Mouse (Mus musculus) heart, embryonic 13.5 days (tissue): ENCODE measurements at regions not wholly inside any gene's neighbourhood (a gene's known extent, or its start where the extent isn't known, plus 50 kb on each side); places are given as distances from the start of the nearest gene placed in this dataset.

Experiments
- ATAC-seq: fragments of 200-750 bp; cut with Nextera tagmentation; 2 replicates; pipeline ENCODE4 v1.8.0; 2017; ENCODE audit warnings: moderate TSS enrichment; ENCODE audit not compliant: insufficient number of reproducible peaks, low FRiP score, low TSS enrichment; ENCODE audit errors: extremely low read depth
- H3K27ac ChIP-seq: fragments of 300-500 bp; sonication (generic); replicated peaks from 2 replicates; pipeline ENCODE4 v1.5.1; 2015; ENCODE audit warnings: moderate library complexity, mild to moderate bottlenecking, inconsistent platforms
- H3K27me3 ChIP-seq: fragments of 300-500 bp; sonication (generic); replicated peaks from 2 replicates; pipeline ENCODE4 v1.6.1; 2015; ENCODE audit warnings: mild to moderate bottlenecking, inconsistent platforms
- H3K36me3 ChIP-seq: fragments of 300-500 bp; sonication (generic); 2 replicates; pipeline ENCODE4 v1.6.1; 2015; ENCODE audit warnings: mild to moderate bottlenecking, inconsistent platforms
- H3K4me1 ChIP-seq: fragments of 300-500 bp; sonication (generic); 2 replicates; pipeline ENCODE4 v1.6.1; 2015; ENCODE audit warnings: inconsistent platforms
- H3K4me2 ChIP-seq: fragments of 300-500 bp; sonication (generic); 2 replicates; pipeline ENCODE4 v1.6.1; 2015; ENCODE audit warnings: inconsistent platforms, mild to moderate bottlenecking, moderate library complexity
- H3K4me3 ChIP-seq: fragments of 300-500 bp; sonication (generic); 2 replicates; pipeline ENCODE4 v1.5.1; 2015; ENCODE audit warnings: moderate library complexity, mild to moderate bottlenecking, inconsistent platforms
- H3K9ac ChIP-seq: fragments of 300-500 bp; sonication (generic); 2 replicates; pipeline ENCODE4 v1.6.1; 2015; ENCODE audit warnings: inconsistent platforms, mild to moderate bottlenecking, moderate library complexity
- H3K9me3 ChIP-seq: fragments of 300-500 bp; sonication (generic); 2 replicates; pipeline ENCODE4 v1.6.1; 2016; ENCODE audit warnings: inconsistent platforms
- WGBS: fragments of 180-500 bp; shearing (Covaris S2); methylation state at CpG from one replicate; pipeline ENCODE4 v1.1.7; 2015; ENCODE audit warnings: mixed read lengths; 5-methylcytosine and 5-hydroxymethylcytosine counted together

DNA sequence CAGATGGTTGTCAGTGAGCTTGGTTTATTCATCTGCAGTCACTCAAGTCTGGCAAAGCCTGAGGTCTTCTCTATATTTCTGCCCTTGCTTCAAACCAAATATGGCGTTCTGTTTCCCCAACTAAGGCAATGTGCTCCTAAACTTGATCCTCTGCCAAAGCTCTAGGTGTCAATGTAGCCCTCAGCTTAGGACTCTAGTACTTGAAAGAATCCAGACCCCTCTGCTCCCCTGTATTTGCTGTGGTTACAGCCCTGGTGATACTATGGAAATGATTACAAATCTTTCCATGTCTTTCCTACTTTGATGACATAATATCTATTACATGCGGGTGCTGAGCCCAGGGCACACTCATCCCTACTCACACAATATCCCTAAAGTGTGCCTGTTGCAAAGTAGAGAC, 672.9 kb upstream of the Tbl1xr1 start:
- peak overlapping the region; percentile 71 for H3K27ac ChIP-seq
- H3K27me3 ChIP-seq: no peaks in the 10 kb centered on the region
- H3K36me3 ChIP-seq: no peaks in the 10 kb centered on the region
- H3K9ac ChIP-seq: no peak overlapping the region
- peak; percentile 42; the same call in 1 of the 2 replicates for ATAC-seq
- no peaks in the 10 kb centered on the region for H3K9me3 ChIP-seq
- H3K4me3 ChIP-seq: no peak overlapping the region
- H3K4me1 ChIP-seq: peaks cover 39% of the 10 kb centered on the region
- no peak overlapping the region for H3K4me2 ChIP-seq
- 30% methylated on average over 2 of the region's 2 CpGs for WGBS

DNA sequence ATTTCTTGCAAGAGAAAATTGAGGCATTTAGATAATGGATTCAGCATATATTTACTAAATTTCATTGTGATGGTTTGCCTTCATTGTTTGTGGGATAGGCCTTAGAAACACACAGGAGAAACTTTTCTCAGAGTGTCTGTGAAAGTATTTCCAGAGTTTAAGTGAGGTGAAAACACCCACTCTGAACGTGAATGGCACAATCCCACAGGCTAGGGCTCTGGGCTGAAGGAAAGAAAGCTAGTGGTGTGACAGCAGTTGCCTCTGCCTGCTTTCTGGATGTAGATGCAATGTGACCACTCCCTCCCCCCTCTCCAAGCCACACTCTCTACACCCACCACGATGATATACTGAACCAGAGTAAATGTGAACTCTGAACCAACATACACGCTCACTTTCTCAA, 672.4 kb upstream of the Tbl1xr1 start:
- Histone ChIP-seq H3K4me2 (no peak overlapping the region), H3K9ac (no peak overlapping the region), H3K9me3 (no peaks in the 10 kb centered on the region), H3K27ac (peak overlapping the region; percentile 51), H3K36me3 (no peaks in the 10 kb centered on the region), H3K4me1 (peaks cover 39% of the 10 kb centered on the region), H3K27me3 (no peaks in the 10 kb centered on the region), H3K4me3 (no peak overlapping the region)
- no peak for ATAC-seq
- WGBS: 55% methylated on average over 3 of the region's 3 CpGs

DNA sequence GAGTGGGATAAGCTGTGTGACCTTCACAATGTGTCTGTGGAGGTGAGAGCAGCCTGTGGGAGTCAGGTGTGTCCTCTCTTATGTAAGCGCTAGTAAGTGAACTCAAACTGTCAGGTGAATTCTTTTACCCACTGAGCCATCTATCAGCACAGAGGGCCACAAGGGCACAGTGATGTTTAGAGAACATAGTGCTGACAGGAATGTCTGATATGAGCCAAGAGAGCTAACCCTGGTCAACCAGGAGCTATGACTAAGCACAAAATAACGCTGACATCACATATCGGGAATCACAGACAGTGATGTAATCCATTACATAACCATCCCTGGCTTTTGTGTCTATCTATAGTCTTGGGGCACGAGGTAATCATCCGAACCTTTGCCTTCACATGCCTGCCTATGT, 669.4 kb upstream of the Tbl1xr1 start:
- Histone ChIP-seq H3K4me3 (no peak overlapping the region), H3K4me1 (peaks cover 36% of the 10 kb centered on the region), H3K9me3 (no peaks in the 10 kb centered on the region), H3K4me2 (no peak overlapping the region), H3K27ac (no peak overlapping the region), H3K27me3 (no peaks in the 10 kb centered on the region), H3K36me3 (no peaks in the 10 kb centered on the region), H3K9ac (no peak overlapping the region)
- ATAC-seq: peak; percentile 41; the same call in 1 of the 2 replicates
- WGBS: 32% methylated on average over 5 of the region's 5 CpGs

DNA sequence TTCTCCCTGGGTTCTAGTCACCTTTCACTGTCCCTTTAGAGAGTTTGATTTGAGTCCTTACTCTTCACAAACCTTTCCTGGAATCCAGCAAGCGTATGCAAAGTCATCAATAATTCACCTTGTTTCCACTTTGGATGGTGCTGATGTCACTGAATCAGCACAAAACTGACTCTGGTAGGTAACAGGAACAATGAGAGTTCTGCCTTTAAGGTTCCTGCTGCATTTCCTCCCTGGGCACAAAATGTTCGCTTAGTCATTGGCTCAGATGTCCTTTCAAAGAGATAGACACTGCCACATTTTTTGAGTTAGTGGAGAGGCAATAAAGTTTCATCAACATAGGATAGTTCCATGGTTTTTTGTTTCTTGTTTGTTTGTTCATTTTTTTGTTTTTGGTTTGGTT, 664.4 kb upstream of the Tbl1xr1 start:
- Histone ChIP-seq H3K4me1 (peaks cover 7% of the 10 kb centered on the region; the same call in 1 of the 2 replicates), H3K4me3 (no peak overlapping the region), H3K27ac (no peak overlapping the region), H3K9me3 (no peaks in the 10 kb centered on the region), H3K36me3 (no peaks in the 10 kb centered on the region), H3K27me3 (no peaks in the 10 kb centered on the region), H3K4me2 (no peak overlapping the region), H3K9ac (no peak overlapping the region)
- 84% methylated on average over 2 of the region's 2 CpGs for WGBS
- ATAC-seq: no peak

DNA sequence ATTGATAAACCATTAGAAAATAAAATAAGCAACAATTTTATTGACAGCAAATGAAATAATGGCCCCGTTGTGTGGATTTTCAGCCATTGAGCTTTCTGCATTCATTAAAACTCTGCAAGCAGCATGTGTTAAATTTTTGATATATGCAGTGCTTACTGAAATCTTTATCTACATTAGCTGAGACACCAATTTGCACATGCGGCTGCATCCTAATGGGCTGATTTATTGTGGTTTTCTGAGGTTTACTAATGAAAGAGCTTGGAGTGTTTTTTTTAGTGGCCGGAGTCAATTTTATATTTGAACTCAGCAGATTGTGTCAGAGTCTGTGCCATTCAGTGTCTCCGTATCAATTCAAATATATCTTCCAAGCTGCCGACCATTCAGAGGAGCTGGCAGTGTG, 653.3 kb upstream of the Tbl1xr1 start:
- H3K27me3 ChIP-seq: no peaks in the 10 kb centered on the region
- no peak overlapping the region for H3K9ac ChIP-seq
- H3K4me1 ChIP-seq: peaks cover 27% of the 10 kb centered on the region
- no peaks in the 10 kb centered on the region for H3K36me3 ChIP-seq
- ATAC-seq: no peak
- H3K9me3 ChIP-seq: no peaks in the 10 kb centered on the region
- no peak overlapping the region for H3K4me3 ChIP-seq
- WGBS: 77% methylated on average over 5 of the region's 5 CpGs
- H3K4me2 ChIP-seq: no peak overlapping the region
- H3K27ac ChIP-seq: no peak overlapping the region

DNA sequence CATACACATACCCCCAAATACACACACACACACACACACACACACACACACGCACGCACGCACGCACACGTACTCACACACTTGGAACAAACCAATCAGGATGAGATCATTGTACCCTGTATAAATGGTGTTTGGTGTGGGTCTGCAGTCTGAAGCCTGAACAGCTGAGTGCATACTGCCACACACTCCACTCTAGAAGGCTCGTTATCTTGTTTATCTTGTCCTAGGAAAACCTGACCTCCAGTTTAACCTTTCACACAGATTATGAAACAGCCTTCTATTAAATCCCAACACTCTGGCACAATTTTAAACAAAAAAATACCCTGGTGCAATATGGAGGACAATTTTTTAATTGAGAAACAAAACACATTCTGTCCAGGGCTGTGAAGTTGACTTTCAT, 649.9 kb upstream of the Tbl1xr1 start:
- Histone ChIP-seq H3K4me2 (no peak overlapping the region), H3K4me3 (no peak overlapping the region), H3K27ac (no peak overlapping the region), H3K4me1 (peaks cover 21% of the 10 kb centered on the region), H3K9ac (no peak overlapping the region), H3K36me3 (no peaks in the 10 kb centered on the region), H3K9me3 (no peaks in the 10 kb centered on the region), H3K27me3 (no peaks in the 10 kb centered on the region)
- 67% methylated on average over 6 of the region's 6 CpGs for whole genome bisulfite sequencing
- ATAC-seq: no peak

DNA sequence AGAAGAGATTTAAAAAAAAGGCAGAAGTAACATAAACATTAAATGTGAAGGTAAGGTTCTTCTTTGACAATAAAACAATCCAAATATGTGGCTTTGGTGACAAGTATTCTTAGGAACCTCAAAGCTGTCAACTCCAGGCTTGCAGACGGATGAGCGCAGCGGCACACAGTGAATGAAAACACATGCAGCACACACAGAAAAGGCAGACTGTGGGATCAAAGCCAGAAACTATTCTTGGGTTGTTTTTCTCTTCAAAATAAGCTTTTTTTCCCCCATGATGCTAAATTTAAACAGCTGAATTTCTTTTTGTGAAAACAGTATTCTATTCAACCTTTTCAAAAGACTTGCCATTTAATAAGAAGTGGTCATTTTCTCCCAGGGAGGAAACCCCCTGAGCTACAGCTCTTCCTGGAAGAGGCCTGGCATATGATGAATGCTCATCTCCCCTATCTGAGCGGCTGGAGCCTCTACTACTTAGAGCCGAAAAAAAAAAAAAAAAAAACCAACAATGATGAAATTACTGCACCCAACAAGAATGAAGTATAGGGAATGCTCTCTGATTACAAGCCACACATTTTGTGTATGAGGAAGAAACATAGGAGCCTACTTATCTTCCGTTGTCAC, 648.9 kb upstream of the Tbl1xr1 start:
- H3K27ac ChIP-seq: peak overlapping the region; percentile 48; the same call in 1 of the 2 replicates
- H3K4me2 ChIP-seq: no peak overlapping the region
- ATAC-seq: no peak
- H3K9me3 ChIP-seq: no peaks in the 10 kb centered on the region
- 40% methylated on average over 6 of the region's 6 CpGs for WGBS
- H3K27me3 ChIP-seq: no peaks in the 10 kb centered on the region
- H3K36me3 ChIP-seq: no peaks in the 10 kb centered on the region
- H3K4me3 ChIP-seq: no peak overlapping the region
- H3K9ac ChIP-seq: no peak overlapping the region
- H3K4me1 ChIP-seq: peaks cover 18% of the 10 kb centered on the region

DNA sequence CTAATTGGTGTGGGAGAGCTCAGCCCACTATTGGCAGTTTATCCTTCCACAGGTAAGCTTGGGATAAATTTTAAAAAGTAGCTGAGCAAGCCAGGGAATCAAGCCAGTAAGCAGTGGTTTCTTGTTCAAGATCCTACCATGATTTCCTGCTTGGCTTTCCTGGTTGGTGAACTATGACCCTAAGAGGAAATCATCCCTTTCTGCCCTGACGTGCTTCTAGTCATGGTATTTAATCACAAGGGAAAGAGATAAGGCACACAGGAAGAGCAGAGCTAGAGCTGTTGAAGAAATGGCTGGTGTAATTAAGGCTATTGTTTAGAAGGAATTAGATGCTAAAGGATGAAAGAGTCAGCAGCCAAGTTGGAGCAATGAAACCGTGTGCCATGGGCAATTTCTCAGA, 648.3 kb upstream of the Tbl1xr1 start:
- Histone ChIP-seq H3K4me3 (no peak overlapping the region), H3K4me1 (peaks cover 18% of the 10 kb centered on the region), H3K27me3 (no peaks in the 10 kb centered on the region), H3K9ac (no peak overlapping the region), H3K4me2 (no peak overlapping the region), H3K9me3 (no peaks in the 10 kb centered on the region), H3K27ac (peak overlapping the region; percentile 48; the same call in 1 of the 2 replicates), H3K36me3 (no peaks in the 10 kb centered on the region)
- WGBS: 27% methylated on average over 2 of the region's 2 CpGs
- no peak for ATAC-seq

DNA sequence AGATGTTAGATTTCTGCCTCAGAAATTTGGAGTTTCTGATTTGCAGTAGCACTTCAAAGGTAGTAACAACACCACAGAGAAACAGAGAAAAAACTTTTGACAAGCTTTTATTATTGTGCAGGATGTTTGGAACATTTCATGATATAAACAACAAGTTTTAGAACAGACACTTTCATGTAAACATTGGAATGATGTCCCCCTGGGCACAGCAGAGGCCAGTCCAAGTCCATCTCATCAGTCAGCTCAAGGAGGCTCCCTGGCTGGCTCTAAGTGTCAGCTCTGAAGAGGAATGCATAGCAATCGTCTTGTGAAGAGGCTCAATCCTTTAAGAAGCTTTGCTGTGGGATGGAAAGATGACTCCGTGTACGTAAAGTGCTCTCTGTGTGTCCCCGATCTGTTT, 612.2 kb upstream of the Tbl1xr1 start:
- Histone ChIP-seq H3K36me3 (no peaks in the 10 kb centered on the region), H3K4me2 (no peak overlapping the region), H3K4me3 (no peak overlapping the region), H3K27me3 (no peaks in the 10 kb centered on the region), H3K9me3 (0 out of 2 replicates have a peak, but pooled peaks cover 8% of the 10 kb centered on the region), H3K4me1 (peaks cover 7% of the 10 kb centered on the region; the same call in 1 of the 2 replicates), H3K27ac (no peak overlapping the region), H3K9ac (no peak overlapping the region)
- 66% methylated on average over 4 of the region's 4 CpGs for WGBS
- ATAC-seq: no peak

DNA sequence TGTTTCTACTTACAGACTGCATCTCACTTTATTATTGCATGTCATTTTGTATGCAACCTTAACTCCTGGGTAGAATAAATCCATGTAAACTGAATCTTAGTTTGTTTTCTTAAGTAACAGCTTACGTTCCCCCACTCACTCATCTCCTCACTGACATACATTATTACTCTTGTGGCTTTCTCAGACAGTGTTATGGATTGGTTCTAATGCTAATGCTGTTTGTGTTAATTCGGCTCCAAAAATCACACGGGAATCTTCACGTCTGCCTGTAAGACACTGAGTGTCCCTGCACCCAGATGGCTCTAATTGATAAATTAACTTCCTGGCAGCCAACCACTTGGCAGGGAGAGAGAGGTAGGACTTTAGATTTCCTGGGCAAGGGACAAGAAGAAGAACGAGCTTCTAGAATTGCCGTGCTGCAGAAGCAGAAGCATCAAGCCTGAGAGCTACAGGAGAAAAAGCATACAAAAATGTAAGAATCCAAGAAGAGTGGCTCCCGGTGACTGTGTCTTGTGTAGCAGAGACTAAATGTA, 610.3 kb upstream of the Tbl1xr1 start:
- Histone ChIP-seq H3K27ac (no peak overlapping the region), H3K4me3 (no peak overlapping the region), H3K9ac (no peak overlapping the region), H3K9me3 (0 out of 2 replicates have a peak, but pooled peaks cover 2% of the 10 kb centered on the region), H3K27me3 (no peaks in the 10 kb centered on the region), H3K36me3 (no peaks in the 10 kb centered on the region), H3K4me2 (no peak overlapping the region), H3K4me1 (peaks cover 7% of the 10 kb centered on the region; the same call in 1 of the 2 replicates)
- 59% methylated on average over 7 of the region's 7 CpGs for WGBS
- ATAC-seq: no peak

DNA sequence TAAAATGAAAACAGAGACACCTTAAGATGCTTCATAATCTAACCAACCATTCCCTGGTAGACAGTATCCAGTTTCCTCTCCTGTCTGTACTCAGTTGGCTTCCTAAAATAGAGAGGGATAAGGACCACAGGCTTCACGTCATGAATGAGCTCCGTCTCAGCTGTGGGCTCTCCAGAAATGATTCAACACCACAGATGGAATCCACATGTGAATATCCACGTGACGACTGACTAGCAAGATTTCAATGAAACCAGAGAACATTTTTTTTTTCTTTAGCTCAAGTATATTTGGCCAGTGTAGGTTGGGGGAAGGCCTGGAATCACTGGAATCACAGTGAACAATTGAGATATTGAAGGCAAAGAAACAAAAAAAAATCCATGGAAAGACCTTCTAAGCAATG, 599.1 kb upstream of the Tbl1xr1 start:
- no peak for ATAC-seq
- no peaks in the 10 kb centered on the region for H3K9me3 ChIP-seq
- no peak overlapping the region for H3K4me3 ChIP-seq
- H3K27ac ChIP-seq: no peak overlapping the region
- H3K9ac ChIP-seq: no peak overlapping the region
- no peaks in the 10 kb centered on the region for H3K27me3 ChIP-seq
- 37% methylated on average over 4 of the region's 4 CpGs for WGBS
- H3K36me3 ChIP-seq: no peaks in the 10 kb centered on the region
- H3K4me1 ChIP-seq: peaks cover 25% of the 10 kb centered on the region
- H3K4me2 ChIP-seq: no peak overlapping the region
